Mouse (Mus musculus) bone marrow macrophage, adult 2 months (primary cell): ENCODE results near the gene Hs3st6.

Experiments
- CTCF ChIP-seq: IDR thresholded peaks from 2 replicates; pipeline ENCODE4 v1.5.1; 2012; ENCODE audit warnings: low read depth, mild to moderate bottlenecking, low read length, moderate library complexity
- POLR2A ChIP-seq: IDR thresholded peaks from 2 replicates; pipeline ENCODE4 v1.6.1; 2012; ENCODE audit warnings: mild to moderate bottlenecking, low read depth, low read length, borderline replicate concordance

DNA sequence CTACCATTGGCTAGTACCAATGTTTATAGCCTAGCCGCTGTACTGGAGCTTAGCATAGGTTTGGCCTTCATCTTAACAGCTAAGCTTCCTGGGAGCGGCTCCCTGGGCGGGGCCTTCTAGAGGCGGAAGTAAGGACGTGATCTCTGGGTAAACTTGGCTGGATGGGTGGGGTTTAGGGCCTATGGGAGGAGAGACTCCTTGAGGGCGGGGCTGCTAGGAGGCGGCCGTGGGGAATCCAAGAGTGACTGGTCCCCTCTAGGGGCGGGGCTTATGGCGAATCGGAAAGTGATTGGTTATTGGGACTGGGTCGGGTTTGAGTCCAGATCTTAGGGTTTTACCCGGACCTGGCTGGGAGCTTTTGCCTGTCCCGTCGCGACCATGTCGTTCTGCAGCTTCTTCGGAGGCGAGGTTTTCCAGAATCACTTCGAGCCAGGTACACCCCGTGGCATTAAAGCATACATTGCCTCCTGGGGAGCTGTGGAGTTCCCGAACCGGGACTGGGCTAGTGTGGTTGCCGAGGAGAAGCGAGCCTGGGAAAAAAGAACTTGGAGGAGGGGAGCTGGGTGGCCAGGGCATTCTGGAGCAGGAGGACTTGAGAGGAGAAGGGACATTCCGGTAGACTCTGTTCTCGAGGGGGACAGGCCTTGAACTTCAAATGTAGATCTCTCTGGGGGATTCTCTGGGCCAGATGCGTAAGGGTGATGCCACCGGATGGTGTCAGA, 16.3 kb upstream of the Hs3st6 start, which contains the start of gene Msrb1:
- no peak for TF ChIP-seq CTCF
- peak; percentile 92; the same call in 1 of the 2 replicates for TF ChIP-seq POLR2A
